27 mouse cellular contexts compared by ENCODE assay signal in genomic region chr19:28655166-28655565, GRCm38 (mm10). TPM values are rescaled to one million over a fixed set of nuclear protein-coding genes. Genes with fewer than 3 reads are reported as not detected.
DNase-seq lines count a peak whose midpoint lies in the region; ATAC-seq lines count a peak whose summit lies in the region.
"Had no signal": no experiment of that assay in that cellular context is flagged by ENCODE, and none has a peak within 500 bp of the region (broad histone marks: within the 10 kb centered on the region; RNA-seq: fewer than 3 reads in every experiment).

No protein-coding gene starts in this region.

- peak; percentile 20 for DNase-seq in kidney, adult 18-20 months
- DNase-seq in kidney, adult 9 months, result no peak
- DNase-seq in kidney, adult 11 months, result no peak
- peak; percentile 32 for DNase-seq in kidney, postnatal 10 days
- peak; percentile 32 for DNase-seq in kidney, postnatal 14 days
- DNase-seq in cerebellum, adult 9-11 months, result no peak
- DNase-seq: adrenal gland, adult 2 months; adrenal gland, postnatal 14 days; cerebellum, adult 11 months; cerebellum, adult 2 months; cerebellum, postnatal 10 days; cerebellum, postnatal 36 days; embryo, embryonic 11 days; gastrocnemius, postnatal 10 days; gastrocnemius, postnatal 36 days; heart, postnatal 10 days; heart, postnatal 36 days had no signal

- H3K4me1 ChIP-seq in kidney, embryonic 16.5 days (ENCODE audit: insufficient read depth, low read length), result peaks cover 46% of the 10 kb centered on the region
- H3K4me1 ChIP-seq: heart, embryonic 12.5 days; heart, embryonic 15.5 days had no signal

- no peak overlapping the region for H3K4me3 ChIP-seq in kidney, embryonic 16.5 days (ENCODE audit: low read length)
- H3K4me3 ChIP-seq: forebrain, embryonic 10.5 days; forebrain, embryonic 13.5 days; heart, embryonic 12.5 days; heart, embryonic 15.5 days; hindbrain, embryonic 10.5 days had no signal

- H3K27me3 ChIP-seq in kidney, embryonic 16.5 days (ENCODE audit: insufficient read depth, low read length), result no peaks in the 10 kb centered on the region
- H3K27me3 ChIP-seq: forebrain, embryonic 13.5 days; heart, embryonic 12.5 days; heart, embryonic 15.5 days had no signal

- H3K4me2 ChIP-seq in kidney, embryonic 16.5 days (replicated peaks; ENCODE audit: low read depth, low read length), result no peak overlapping the region
- H3K4me2 ChIP-seq: forebrain, embryonic 13.5 days; heart, embryonic 12.5 days; heart, embryonic 15.5 days; hindbrain, embryonic 14.5 days had no signal

- 53% methylated on average over 7 of the region's 7 CpGs for WGBS in kidney, embryonic 16.5 days

- peak overlapping the region; percentile 35; the same call in 1 of the 2 replicates for H3K27ac ChIP-seq in kidney, embryonic 16.5 days (ENCODE audit: low read length)
- H3K27ac ChIP-seq: forebrain, embryonic 10.5 days; forebrain, embryonic 13.5 days; heart, embryonic 15.5 days; hindbrain, embryonic 10.5 days; hindbrain, embryonic 14.5 days; hindbrain, postnatal 0 days had no signal

- 0 out of 2 replicates have a peak, but pooled peaks have one; percentile 41 for ATAC-seq in kidney, embryonic 16.5 days (ENCODE audit: low FRiP score, low TSS enrichment)
- ATAC-seq: CD4-positive, CD25-positive, alpha-beta regulatory T cell, adult 4 months; forebrain, embryonic 13.5 days; forebrain, embryonic 16.5 days; hindbrain, postnatal 0 days had no signal

- no peaks in the 10 kb centered on the region for H3K36me3 ChIP-seq in kidney, embryonic 16.5 days (ENCODE audit: insufficient read depth, low read length)
- H3K36me3 ChIP-seq: forebrain, embryonic 10.5 days; heart, embryonic 12.5 days; heart, embryonic 15.5 days; hindbrain, embryonic 10.5 days had no signal

- H3K9ac ChIP-seq in kidney, embryonic 16.5 days (replicated peaks; ENCODE audit: low read length), result no peak overlapping the region
- H3K9ac ChIP-seq: forebrain, embryonic 13.5 days; heart, embryonic 12.5 days; heart, embryonic 15.5 days; hindbrain, embryonic 14.5 days had no signal

- no peaks in the 10 kb centered on the region for H3K9me3 ChIP-seq in kidney, embryonic 16.5 days (ENCODE audit: low read length)
- H3K9me3 ChIP-seq: forebrain, embryonic 10.5 days; forebrain, embryonic 13.5 days; heart, embryonic 12.5 days; heart, embryonic 15.5 days; hindbrain, embryonic 10.5 days had no signal

RNA-seq across cellular contexts. Expression of gene Glis3, which starts 24.7 kb away (rescaled TPM):
- 9.0 and 10.1 TPM in 2 replicates for polyA plus RNA-seq in kidney, embryonic 16.5 days (2015; fragmentation: Nextera tagmentation; extraction: Ambion mirVana)

Comparison
In these comparisons a context has a peak if more than half of its experiments do, and no peak if none do; other contexts are left out.
1. DNase-seq: peak in kidney, adult 18-20 months (single experiment), kidney, postnatal 10 days (single experiment) and kidney, postnatal 14 days (single experiment); none in kidney, adult 9 months (single experiment), kidney, adult 11 months (single experiment) and cerebellum, adult 9-11 months (single experiment).